Mouse (Mus musculus): Measurements from ENCODE around the gene Col28a1. TPM values are rescaled to one million over a fixed set of nuclear protein-coding genes. Genes with fewer than 3 reads are reported as not detected.
"Not testable (repeated sequence)": the region's sequence is repeated elsewhere in the genome, so short reads cannot be mapped to it uniquely, and the experiment has no call there.

The Col28a1 gene
- polyA plus RNA-seq, 1 experiment from 2014 or later, result 0.02 TPM

- no peak for ATAC-seq (ENCODE audit: low read depth)
- H3K9me3 ChIP-seq (replicated peaks), result no peaks in the 10 kb centered on the region
- no peak overlapping the region for H3K9ac ChIP-seq
- DNase-seq, result peak; percentile 1
- H3K4me3 ChIP-seq (replicated peaks), result peak overlapping the region; percentile 29
- H3K4me2 ChIP-seq, result peak overlapping the region; percentile 48
- H3K4me1 ChIP-seq (replicated peaks), result no peaks in the 10 kb centered on the region
- WGBS (ENCODE audit: insufficient replicate concordance), result 13% methylated on average over 6 of the region's 7 CpGs
- no peaks in the 10 kb centered on the region for H3K36me3 ChIP-seq
- no peaks in the 10 kb centered on the region for H3K27me3 ChIP-seq
- no peak overlapping the region for H3K27ac ChIP-seq
Measured at GRCm38 (mm10) chr6:7983646-7983979, 208.8 kb downstream of the Col28a1 start.

DNA sequence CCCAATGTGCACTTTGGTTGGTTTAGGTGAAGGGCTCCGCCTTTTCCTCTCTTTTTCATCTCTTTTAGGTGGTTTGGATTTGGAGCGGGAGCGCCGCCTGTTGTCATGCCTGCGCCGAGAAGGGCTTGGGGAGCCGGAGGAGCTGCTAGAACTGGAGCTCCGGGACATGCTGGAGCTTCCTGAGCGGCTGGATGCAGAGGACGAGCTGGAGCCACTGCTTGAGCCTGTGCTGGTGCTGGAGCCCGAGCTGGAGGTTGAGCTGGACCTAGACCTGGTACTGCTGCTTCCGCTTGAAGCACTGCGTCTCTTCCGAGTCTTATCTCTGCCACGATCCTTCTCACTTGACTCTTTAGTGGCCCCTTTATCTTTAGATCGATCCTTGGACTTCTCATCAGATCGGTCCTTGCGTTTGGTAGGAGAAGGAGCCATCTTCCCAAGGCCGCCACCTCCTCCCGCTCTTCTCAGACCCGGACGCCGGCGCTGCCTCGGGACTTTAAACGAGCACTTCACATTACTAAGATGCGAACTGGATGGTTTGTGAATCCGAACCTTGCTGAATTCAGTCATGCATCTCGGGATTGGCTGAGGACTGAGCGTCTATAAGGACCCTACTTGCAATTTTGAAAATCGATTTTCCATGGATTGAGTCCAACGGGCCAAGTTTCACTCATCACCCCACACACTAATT is 209.3 kb downstream of the Col28a1 start:
- H3K36me3 ChIP-seq; H3K4me1 ChIP-seq (replicated peaks); H3K27ac ChIP-seq; H3K27me3 ChIP-seq; H3K9ac ChIP-seq; H3K9me3 ChIP-seq (replicated peaks); DNase-seq: not testable (repeated sequence)
- Histone ChIP-seq H3K4me2 (peak overlapping the region; percentile 48), H3K4me3 (replicated peaks) (peak overlapping the region; percentile 29)
- 40% methylated on average over 32 of the region's 32 CpGs for WGBS (ENCODE audit: insufficient replicate concordance)
- peak; percentile 23; the same call in 1 of the 2 replicates for ATAC-seq (ENCODE audit: low read depth)

DNA sequence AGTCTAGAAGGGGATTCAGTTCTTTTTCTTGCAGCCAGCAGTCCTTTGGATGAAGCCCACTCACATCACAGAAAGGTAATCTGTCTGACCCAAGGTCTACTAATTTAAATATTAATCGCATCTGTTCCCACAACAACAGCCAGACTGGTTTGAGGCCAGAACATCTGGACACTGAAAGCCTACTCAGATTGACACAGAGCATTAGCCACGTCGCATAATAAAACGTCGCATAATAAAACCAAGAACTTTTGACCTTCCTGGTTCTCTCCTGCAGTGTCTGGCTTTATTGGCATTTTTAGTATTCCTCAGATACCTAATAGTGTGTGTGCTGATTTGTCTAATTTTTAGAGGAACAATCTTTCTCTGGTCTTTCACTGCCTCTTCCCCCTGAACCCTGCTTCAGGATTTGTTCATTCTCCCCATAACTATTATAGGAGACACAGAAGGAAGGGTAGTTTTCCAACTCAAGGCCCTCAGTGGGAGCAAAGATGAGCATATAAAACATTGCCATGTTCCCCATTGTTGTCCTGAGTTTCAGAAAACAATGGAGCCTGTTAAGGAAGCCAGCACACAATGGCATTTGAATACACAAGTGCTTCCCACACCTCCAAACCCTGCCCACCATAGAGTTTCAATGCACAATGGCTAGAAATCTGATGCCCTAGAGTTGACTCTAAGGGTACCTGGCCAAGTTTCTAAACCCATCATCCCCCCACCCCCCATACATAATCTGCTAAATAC is 221.2 kb downstream of the Col28a1 start:
- DNase-seq, result no peak
- H3K9me3 ChIP-seq (replicated peaks), result no peaks in the 10 kb centered on the region
- H3K36me3 ChIP-seq, result no peaks in the 10 kb centered on the region
- H3K4me1 ChIP-seq (replicated peaks), result no peaks in the 10 kb centered on the region
- no peak overlapping the region for H3K27ac ChIP-seq
- WGBS (ENCODE audit: insufficient replicate concordance), result 70% methylated on average over 5 of the region's 5 CpGs
- H3K4me2 ChIP-seq, result no peak overlapping the region
- H3K9ac ChIP-seq, result no peak overlapping the region
- ATAC-seq (ENCODE audit: low read depth), result no peak
- no peaks in the 10 kb centered on the region for H3K27me3 ChIP-seq
- H3K4me3 ChIP-seq (replicated peaks), result no peak overlapping the region

DNA sequence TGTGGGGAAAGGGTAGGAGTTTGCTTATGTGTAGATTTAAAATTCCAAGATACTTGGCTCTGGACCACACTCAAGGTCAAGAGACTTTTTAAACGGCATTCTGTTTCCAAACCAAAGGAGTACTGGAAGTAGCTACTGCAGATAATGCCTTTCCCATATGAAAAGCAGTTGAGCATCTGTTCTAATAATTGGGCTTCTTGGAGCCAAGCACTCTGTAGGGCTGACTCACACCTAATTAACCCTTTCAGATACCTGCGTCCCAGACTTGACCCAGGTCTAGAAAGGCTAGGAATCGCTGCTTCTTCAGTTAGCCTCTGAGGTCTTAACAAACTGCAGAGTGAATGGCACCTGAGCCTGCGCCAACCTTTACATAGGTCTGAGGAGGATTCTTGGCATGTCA is 223.0 kb downstream of the Col28a1 start:
- Histone ChIP-seq H3K27ac (no peak overlapping the region), H3K4me1 (replicated peaks) (no peaks in the 10 kb centered on the region), H3K27me3 (no peaks in the 10 kb centered on the region), H3K9me3 (replicated peaks) (no peaks in the 10 kb centered on the region), H3K36me3 (no peaks in the 10 kb centered on the region), H3K4me2 (no peak overlapping the region), H3K4me3 (replicated peaks) (no peak overlapping the region), H3K9ac (no peak overlapping the region)
- 62% methylated on average over 4 of the region's 4 CpGs for WGBS (ENCODE audit: insufficient replicate concordance)
- DNase-seq (no peak), ATAC-seq (ENCODE audit: low read depth) (no peak)

DNA sequence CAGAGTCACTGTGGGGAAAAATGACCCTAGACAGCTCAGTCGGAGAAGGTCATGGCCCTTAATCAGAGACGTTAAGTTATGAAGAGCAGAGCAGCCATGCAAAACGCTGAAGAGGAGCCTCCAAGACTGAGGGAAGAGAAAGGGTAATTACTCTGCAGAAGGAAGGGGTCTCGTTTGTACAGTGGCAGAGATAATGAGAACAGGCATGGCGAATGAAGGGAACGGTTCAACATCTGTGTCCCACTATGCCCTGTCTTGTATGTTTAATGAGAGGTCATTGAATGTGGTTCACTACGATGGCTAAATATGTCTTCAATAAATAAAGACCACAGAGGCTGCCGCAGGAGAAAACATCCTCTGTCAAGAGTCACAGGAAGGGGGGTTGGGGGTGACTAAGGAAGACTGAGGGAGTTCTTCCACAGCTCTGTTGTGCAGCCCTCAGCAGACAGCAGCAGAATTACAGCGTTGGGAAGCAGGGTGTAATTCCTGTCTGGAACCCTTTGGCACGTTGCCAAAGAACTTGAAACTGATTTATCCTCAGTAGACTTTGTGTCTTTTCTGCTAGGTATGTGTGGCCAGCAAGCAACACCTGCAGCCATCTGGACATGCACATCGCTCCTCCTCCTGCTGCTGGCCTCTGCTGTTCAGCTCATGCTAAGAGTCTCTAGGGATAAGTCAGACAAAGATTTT is 226.4 kb downstream of the Col28a1 start:
- ATAC-seq (ENCODE audit: low read depth) (no peak), DNase-seq (no peak)
- no peak overlapping the region for H3K27ac ChIP-seq
- no peaks in the 10 kb centered on the region for H3K27me3 ChIP-seq
- no peaks in the 10 kb centered on the region for H3K36me3 ChIP-seq
- 61% methylated on average over 11 of the region's 11 CpGs for WGBS (ENCODE audit: insufficient replicate concordance)
- H3K4me2 ChIP-seq, result no peak overlapping the region
- no peak overlapping the region for H3K4me3 ChIP-seq (replicated peaks)
- no peaks in the 10 kb centered on the region for H3K4me1 ChIP-seq (replicated peaks)
- no peaks in the 10 kb centered on the region for H3K9me3 ChIP-seq (replicated peaks)
- H3K9ac ChIP-seq, result no peak overlapping the region

DNA sequence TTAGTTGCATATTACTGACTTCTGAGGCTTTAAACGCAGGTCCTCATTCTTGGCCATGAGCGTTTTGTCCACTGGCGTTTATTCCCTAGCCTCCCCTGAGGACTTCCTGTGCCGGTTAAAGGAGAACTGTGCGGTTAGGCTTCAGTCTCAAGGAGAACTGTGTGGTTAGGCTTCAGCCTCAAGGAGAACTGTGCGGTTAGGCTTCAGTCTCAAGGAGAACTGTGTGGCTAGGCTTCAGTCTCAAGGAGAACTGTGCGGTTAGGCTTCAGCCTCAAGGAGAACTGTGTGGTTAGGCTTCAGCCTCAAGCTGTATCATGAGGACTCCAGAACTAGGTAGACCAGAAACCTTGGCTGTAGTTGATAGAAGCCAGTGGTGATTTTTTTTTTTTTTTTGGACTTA is 229.7 kb downstream of the Col28a1 start:
- no peak for ATAC-seq (ENCODE audit: low read depth)
- Histone ChIP-seq H3K4me3 (replicated peaks) (no peak overlapping the region), H3K4me1 (replicated peaks) (no peaks in the 10 kb centered on the region), H3K27me3 (no peaks in the 10 kb centered on the region), H3K9ac (no peak overlapping the region), H3K27ac (no peak overlapping the region), H3K9me3 (replicated peaks) (no peaks in the 10 kb centered on the region), H3K36me3 (no peaks in the 10 kb centered on the region), H3K4me2 (no peak overlapping the region)
- DNase-seq, result no peak
- WGBS (ENCODE audit: insufficient replicate concordance), result 49% methylated on average over 7 of the region's 7 CpGs

DNA sequence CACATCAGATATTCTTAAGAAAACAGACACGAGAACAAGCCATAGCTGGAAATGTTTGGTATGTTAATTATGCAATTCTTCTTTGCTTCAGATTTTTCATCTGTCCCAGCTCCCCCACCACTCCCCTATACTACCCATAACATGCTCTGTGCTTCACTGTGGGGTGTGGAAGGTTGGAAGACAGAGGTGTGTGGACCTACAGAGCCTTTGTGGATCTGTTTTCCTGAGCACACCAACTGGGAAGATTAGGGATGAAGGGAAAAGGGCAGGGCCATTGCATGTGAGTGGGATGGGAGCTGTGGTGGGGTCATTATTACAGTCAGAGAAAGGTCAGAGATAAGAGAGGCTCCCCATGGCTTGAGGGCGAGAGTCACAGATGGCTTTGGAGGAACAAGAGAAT is 240.2 kb downstream of the Col28a1 start:
- H3K9ac ChIP-seq, result no peak overlapping the region
- WGBS (ENCODE audit: insufficient replicate concordance), result 39% methylated on average over 2 of the region's 2 CpGs
- no peaks in the 10 kb centered on the region for H3K27me3 ChIP-seq
- H3K4me3 ChIP-seq (replicated peaks), result no peak overlapping the region
- no peaks in the 10 kb centered on the region for H3K36me3 ChIP-seq
- DNase-seq (no peak), ATAC-seq (ENCODE audit: low read depth) (no peak)
- no peak overlapping the region for H3K27ac ChIP-seq
- H3K9me3 ChIP-seq (replicated peaks), result no peaks in the 10 kb centered on the region
- H3K4me2 ChIP-seq, result no peak overlapping the region
- no peaks in the 10 kb centered on the region for H3K4me1 ChIP-seq (replicated peaks)

DNA sequence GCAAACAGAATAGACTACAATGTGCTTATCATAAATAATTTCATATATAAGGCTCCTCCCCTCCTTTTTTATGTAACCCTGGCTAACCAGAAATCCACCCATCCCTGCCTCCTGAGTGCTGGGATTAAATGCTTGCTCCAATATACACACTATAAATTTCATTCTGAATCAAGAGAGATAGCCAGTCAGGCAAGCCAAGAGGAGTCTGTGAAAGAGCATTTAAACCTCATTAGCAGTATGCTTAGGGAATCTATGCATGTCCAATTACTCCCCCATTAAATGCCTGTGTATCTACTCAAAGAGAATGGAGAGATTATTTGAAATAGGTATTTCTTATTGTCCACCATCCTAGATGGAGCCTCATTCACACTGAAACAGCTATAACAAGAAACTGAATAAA is 240.6 kb downstream of the Col28a1 start:
- Histone ChIP-seq H3K27me3 (no peaks in the 10 kb centered on the region), H3K9ac (no peak overlapping the region), H3K4me2 (no peak overlapping the region), H3K9me3 (replicated peaks) (no peaks in the 10 kb centered on the region), H3K4me1 (replicated peaks) (no peaks in the 10 kb centered on the region), H3K27ac (no peak overlapping the region), H3K36me3 (no peaks in the 10 kb centered on the region), H3K4me3 (replicated peaks) (no peak overlapping the region)
- no peak for ATAC-seq (ENCODE audit: low read depth)
- DNase-seq, result no peak

Other genes starting within 250 kb of the Col28a1 start
- gene Mios, start 16.6 kb upstream of the Col28a1 start, polyA plus RNA-seq (2015; fragmentation: Nextera tagmentation; extraction: Ambion mirVana), result 15.8 and 20.0 TPM in 2 replicates
- 127 and 158 TPM in 2 replicates for gene Rpa3, start 66.6 kb upstream of the Col28a1 start, polyA plus RNA-seq (2015; fragmentation: Nextera tagmentation; extraction: Ambion mirVana)
- 15.7 and 19.9 TPM in 2 replicates for gene Umad1, start 66.7 kb upstream of the Col28a1 start, polyA plus RNA-seq (2015; fragmentation: Nextera tagmentation; extraction: Ambion mirVana)
- gene Gm45062, start 66.8 kb upstream of the Col28a1 start, polyA plus RNA-seq (2015; fragmentation: Nextera tagmentation; extraction: Ambion mirVana), result 1.4 and 1.5 TPM in 2 replicates

Data from liver, embryonic 13.5 days (tissue).